Mouse (Mus musculus): ENCODE data around the gene Clec5a.
"Not testable (repeated sequence)": the region's sequence is repeated elsewhere in the genome, so short reads cannot be mapped to it uniquely, and the experiment has no call there.

Gene Clec5a

GRCm38 (mm10) chr6:40585645-40586044 is at the start of gene Clec5a:
TSS of gene Clec5a (minus strand) at chr6:40585821.
- DNase-seq = no peak

GRCm38 (mm10) chr6:40634640-40635071 is 49.0 kb upstream of the Clec5a start:
- DNase-seq = no peak

- no peak for DNase-seq
Measured at GRCm38 (mm10) chr6:40628406-40629000, 42.9 kb upstream of the Clec5a start, which contains the start of gene Mgam. TSS of gene Mgam (plus strand) at chr6:40628831.

GRCm38 (mm10) chr6:40626111-40626510 is 40.5 kb upstream of the Clec5a start:
- no peak for DNase-seq

- DNase-seq = peak; percentile 58
Measured at GRCm38 (mm10) chr6:40617965-40618364, 32.3 kb upstream of the Clec5a start.

- no peak for DNase-seq
Measured at GRCm38 (mm10) chr6:40613260-40613852, 27.7 kb upstream of the Clec5a start, which contains the start of gene Tas2r138. TSS of gene Tas2r138 (minus strand) at chr6:40613310.

GRCm38 (mm10) chr6:40610244-40610643 is 24.6 kb upstream of the Clec5a start:
- DNase-seq = no peak

GRCm38 (mm10) chr6:40607431-40607830 is 21.8 kb upstream of the Clec5a start:
- no peak for DNase-seq

- not testable (repeated sequence) for DNase-seq
Measured at GRCm38 (mm10) chr6:40598546-40598945, 12.9 kb upstream of the Clec5a start.

- DNase-seq = no peak
Measured at GRCm38 (mm10) chr6:40594804-40595550, 9.4 kb upstream of the Clec5a start.

GRCm38 (mm10) chr6:40588346-40588745 is 2.7 kb upstream of the Clec5a start:
- DNase-seq = no peak

- DNase-seq = no peak
Measured at GRCm38 (mm10) chr6:40584336-40584735, 1.3 kb downstream of the Clec5a start.

GRCm38 (mm10) chr6:40576305-40576704 is 9.3 kb downstream of the Clec5a start:
- DNase-seq = peak; percentile 44

- no peak for DNase-seq
Measured at GRCm38 (mm10) chr6:40573618-40574017, 12.0 kb downstream of the Clec5a start.

- DNase-seq = no peak
Measured at GRCm38 (mm10) chr6:40569187-40569586, 16.4 kb downstream of the Clec5a start, which contains the start of gene Olfr460. TSS of gene Olfr460 (plus strand) at chr6:40569487.

- no peak for DNase-seq
Measured at GRCm38 (mm10) chr6:40554950-40555349, 30.7 kb downstream of the Clec5a start, which contains the start of gene Olfr461. TSS of gene Olfr461 (minus strand) at chr6:40555050.

GRCm38 (mm10) chr6:40544690-40545089 is 40.9 kb downstream of the Clec5a start:
- DNase-seq = no peak
